Mouse (Mus musculus) left cerebral cortex, adult 18-20 months (tissue): ENCODE data around the gene Tmem100. TPM values are rescaled to one million over a fixed set of nuclear protein-coding genes. Genes with fewer than 3 reads are reported as not detected.

Source experiments
- DNase-seq, 2 experiments: peaks; one replicate each; pipeline ENCODE4 v3.0.0; 2021 to 2022; ENCODE audit warnings: low spot score in 2 of 2, mixed read lengths in 1 of 2
- total RNA-seq, 2 experiments: library from RNA; stranded (reverse); gene quantifications; 2 replicates each; pipeline ENCODE4 v1.2.3; 2021

The Tmem100 gene
- total RNA-seq, 2 experiments from 2014 or later: 12.3 to 18.2 TPM

- no peak for DNase-seq
Measured at GRCm38 (mm10) chr11:90054401-90054800, 24.3 kb downstream of the Tmem100 start.

GRCm38 (mm10) chr11:90057070-90057469 lies 26.9 kb downstream of the Tmem100 start:
- no peak for DNase-seq

GRCm38 (mm10) chr11:90059241-90059640 lies 29.1 kb downstream of the Tmem100 start:
- no peak for DNase-seq

GRCm38 (mm10) chr11:90062657-90063056 lies 32.5 kb downstream of the Tmem100 start:
- DNase-seq: no peak

- no peak for DNase-seq
Measured at GRCm38 (mm10) chr11:90066405-90067250, 36.5 kb downstream of the Tmem100 start.

- no peak for DNase-seq
Measured at GRCm38 (mm10) chr11:90071747-90072146, 41.6 kb downstream of the Tmem100 start.

GRCm38 (mm10) chr11:90073201-90073600 lies 43.1 kb downstream of the Tmem100 start:
- DNase-seq: no peak

GRCm38 (mm10) chr11:90076666-90077065 lies 46.5 kb downstream of the Tmem100 start:
- no peak for DNase-seq

- no peak for DNase-seq
Measured at GRCm38 (mm10) chr11:90080678-90081267, 50.6 kb downstream of the Tmem100 start.

- DNase-seq: no peak
Measured at GRCm38 (mm10) chr11:90081820-90082596, 51.9 kb downstream of the Tmem100 start.

- DNase-seq: peak in 1 of 2 experiments; percentile 15
Measured at GRCm38 (mm10) chr11:90083042-90083441, 52.9 kb downstream of the Tmem100 start.

- DNase-seq: no peak
Measured at GRCm38 (mm10) chr11:90084166-90084565, 54.0 kb downstream of the Tmem100 start.

Other genes starting within 250 kb of the Tmem100 start
- gene Pctp, start 27.5 kb upstream of the Tmem100 start, total RNA-seq: 1 to 10 TPM in 1 of 2 experiments, under 1 TPM in 1; 0.86 to 1.3 TPM
- gene Gm45716, start 157.3 kb downstream of the Tmem100 start, total RNA-seq: 1 to 10 TPM; 4.1 to 4.7 TPM
- gene Mmd, start 219.1 kb downstream of the Tmem100 start, total RNA-seq: 100 to 1,000 TPM; 217 TPM